Mouse (Mus musculus) cerebellum, adult 11 months (tissue): ENCODE data around the gene Rufy3.
"Not testable (repeated sequence)": the region's sequence is repeated elsewhere in the genome, so short reads cannot be mapped to it uniquely, and the experiment has no call there.

ENCODE experiments used
- DNase-seq: peaks from one replicate; pipeline ENCODE4 v3.0.0; 2022

The Rufy3 gene

DNA sequence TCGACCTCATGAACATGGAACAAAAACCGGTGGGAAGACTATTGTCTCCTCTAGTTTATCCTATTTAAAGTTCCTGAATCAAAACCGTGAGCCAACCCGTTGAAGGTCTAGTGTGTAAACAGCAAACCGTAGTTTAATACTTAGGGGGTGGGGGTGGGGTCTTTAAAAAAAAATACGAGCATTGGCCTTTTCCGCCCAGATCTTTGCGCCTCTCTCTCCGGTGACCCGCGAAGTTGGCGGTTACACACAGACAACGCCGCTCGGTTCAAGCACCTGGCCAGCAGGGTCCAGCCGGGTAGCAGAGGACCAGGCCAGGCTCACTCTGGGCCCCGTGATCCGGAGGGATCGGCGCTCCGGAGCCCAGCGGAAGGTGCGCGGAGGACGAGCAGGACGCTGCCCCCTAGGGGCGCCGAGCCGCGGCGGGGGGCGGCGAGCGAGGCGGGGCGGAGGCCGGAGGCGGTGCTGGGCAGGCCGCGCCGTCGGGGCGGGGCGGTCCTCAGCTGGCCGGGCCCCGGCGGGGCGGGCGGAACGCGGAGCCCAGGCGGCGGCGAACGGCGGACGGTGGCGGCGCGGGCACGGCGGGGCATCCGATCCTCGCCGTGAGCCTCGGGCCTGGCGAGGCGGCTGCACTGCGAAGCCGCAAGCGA is at the start of gene Rufy3:
Gene Rufy3 (plus strand): TSS at position 540 of the 647 bp plus-strand sequence.
- DNase-seq, result peak; percentile 58

GRCm38 (mm10) chr5:88519232-88519631 is 45.6 kb upstream of the Rufy3 start:
- DNase-seq, result peak; percentile 7

DNA sequence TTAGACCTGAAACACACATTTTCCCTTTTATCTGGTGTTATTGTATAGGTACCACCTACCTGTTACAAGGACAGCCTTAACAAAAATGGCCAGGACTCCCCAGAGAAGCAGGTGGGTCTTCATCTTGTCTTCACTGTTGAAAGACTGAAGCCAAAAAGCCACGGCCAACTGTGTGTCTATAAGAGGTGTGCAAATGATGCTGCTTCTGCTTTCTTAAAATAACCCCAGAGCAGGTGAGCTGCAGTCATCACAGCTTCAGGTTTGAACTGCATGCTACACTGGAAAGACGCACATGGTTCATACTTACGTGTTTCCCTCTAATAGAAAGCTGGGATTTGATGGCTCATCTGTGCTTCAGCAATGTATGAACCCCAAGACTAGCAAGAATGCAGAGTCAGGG is 37.2 kb upstream of the Rufy3 start, which contains the start of gene Jchain:
Gene Jchain (minus strand): TSS at position 235 of the 400 bp plus-strand sequence.
- DNase-seq, result no peak

DNA sequence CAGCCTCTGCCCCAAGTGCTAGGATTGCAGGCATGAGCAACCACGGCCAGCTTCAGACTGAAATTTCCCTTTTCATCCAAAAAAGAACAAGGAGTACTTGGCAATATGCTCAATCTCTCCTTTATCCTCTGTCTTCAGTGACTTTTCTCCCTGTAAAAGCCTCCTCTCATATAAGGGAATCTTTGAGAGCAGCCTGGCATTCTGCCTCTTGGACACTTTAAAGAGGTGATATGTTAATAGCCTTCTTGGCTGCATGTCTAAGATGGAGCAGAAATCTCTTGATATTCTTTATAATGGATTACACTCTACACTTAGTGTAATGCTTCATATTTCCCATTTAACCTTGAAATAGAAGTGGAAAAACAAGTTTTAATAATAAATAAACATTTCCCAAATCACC is 33.9 kb upstream of the Rufy3 start:
- no peak for DNase-seq

- DNase-seq, result no peak
Measured at GRCm38 (mm10) chr5:88534697-88535096, 30.1 kb upstream of the Rufy3 start.

DNA sequence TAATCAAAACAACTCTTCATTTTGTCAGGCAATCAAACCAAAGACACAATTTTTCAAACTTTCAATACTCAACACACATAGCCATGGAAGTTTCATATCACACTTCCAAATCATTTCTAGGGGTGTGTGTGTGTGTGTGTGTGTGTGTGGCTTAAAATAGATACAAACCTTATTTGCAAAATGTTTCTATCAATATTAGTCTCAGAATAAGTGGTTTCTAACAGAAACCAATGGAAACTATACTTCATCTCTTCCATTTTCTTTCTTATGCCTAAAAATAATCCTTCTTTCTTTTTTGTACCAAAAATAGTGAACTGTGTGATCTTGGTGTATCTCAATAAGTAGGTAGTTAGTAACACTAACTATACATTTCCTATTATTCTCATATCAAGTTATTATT is 24.0 kb upstream of the Rufy3 start:
- no peak for DNase-seq

- no peak for DNase-seq
Measured at GRCm38 (mm10) chr5:88542651-88543282, 22.1 kb upstream of the Rufy3 start.

- DNase-seq, result not testable (repeated sequence)
Measured at GRCm38 (mm10) chr5:88544411-88544810, 20.4 kb upstream of the Rufy3 start.

GRCm38 (mm10) chr5:88545536-88545935 is 19.3 kb upstream of the Rufy3 start:
- no peak for DNase-seq

DNA sequence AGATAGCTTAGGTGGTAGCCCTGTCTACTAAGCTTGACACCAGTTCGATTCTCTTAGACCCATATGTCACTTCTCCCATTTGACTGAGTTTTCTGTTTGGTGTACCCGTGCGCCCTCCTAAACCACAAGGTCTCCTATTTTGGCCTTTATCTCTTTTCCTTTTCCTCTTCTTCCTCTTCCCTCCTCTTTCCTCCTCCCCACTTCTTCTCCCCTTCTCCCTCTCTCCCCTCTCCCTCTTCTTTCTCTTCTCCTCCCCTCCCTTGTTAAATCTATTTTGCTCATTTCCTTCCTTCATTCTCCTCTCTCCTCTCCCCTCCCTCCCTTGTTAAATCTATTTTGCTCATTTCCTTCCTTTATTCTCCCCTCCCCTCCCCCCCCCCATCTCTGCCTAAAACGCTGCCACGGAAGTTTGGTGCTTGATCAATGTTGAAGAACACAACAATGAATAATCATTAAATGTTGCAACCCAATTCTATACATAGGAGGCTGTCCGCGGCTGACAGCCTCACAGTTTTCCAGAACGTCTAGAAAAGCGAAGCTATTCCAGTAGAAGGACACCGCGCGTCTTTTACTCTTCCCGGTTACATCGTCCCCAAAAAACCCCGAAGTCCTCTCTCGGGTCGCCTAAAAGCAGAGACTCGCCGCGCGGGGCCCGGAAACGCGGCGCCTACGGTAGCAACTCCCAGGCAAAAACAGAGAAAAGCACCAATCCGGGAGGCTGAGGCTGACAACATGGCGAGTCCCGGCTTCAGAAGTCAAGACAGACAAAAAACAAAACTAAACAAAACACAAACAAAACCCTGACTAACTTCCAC is 11.4 kb upstream of the Rufy3 start:
- DNase-seq, result no peak

DNA sequence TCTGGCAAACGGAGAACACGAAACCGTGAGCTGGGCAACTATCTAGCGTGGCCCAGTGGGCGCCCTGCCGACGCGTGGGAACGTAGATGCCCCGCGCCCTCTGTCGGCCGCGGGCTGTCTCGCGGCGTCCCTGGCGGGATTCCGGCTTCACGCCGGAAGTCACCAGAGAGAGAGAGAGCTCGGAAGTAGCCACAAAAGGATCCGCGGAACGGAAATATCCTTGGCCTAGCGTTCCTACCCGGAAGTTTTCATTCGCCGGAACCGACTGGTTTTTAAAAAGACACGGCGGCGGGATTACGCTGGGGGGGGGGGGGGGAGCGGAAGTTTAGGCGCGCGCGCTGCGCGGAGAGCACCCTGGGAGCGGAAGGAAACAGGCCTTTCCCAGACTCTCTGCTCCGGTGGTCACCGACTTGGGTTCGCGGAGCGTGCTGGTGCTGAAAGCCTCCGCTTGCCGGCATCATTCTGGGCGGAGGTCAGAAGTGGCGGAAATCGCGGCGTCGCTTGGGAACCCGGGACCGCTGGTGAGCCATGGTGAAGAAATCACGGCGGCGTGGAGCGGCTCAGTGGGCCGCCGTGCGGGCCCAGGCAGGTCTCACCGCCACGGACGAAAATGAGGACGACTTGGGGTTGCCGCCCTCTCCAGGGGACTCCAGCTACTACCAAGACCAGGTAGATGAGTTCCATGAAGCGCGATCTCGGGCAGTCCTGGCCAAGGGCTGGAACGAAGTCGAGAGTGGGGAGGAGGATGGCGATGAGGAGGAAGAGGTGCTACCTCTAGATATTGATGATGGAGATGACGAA is 10.6 kb upstream of the Rufy3 start, which contains the start of gene Utp3:
Gene Utp3 (plus strand): TSS at position 377 of the 801 bp plus-strand sequence.
- DNase-seq, result peak; percentile 95

GRCm38 (mm10) chr5:88558991-88559390 is 5.8 kb upstream of the Rufy3 start:
- no peak for DNase-seq

GRCm38 (mm10) chr5:88561080-88561814 is 3.6 kb upstream of the Rufy3 start:
- no peak for DNase-seq

- DNase-seq, result no peak
Measured at GRCm38 (mm10) chr5:88562863-88563780, 1.7 kb upstream of the Rufy3 start.

DNA sequence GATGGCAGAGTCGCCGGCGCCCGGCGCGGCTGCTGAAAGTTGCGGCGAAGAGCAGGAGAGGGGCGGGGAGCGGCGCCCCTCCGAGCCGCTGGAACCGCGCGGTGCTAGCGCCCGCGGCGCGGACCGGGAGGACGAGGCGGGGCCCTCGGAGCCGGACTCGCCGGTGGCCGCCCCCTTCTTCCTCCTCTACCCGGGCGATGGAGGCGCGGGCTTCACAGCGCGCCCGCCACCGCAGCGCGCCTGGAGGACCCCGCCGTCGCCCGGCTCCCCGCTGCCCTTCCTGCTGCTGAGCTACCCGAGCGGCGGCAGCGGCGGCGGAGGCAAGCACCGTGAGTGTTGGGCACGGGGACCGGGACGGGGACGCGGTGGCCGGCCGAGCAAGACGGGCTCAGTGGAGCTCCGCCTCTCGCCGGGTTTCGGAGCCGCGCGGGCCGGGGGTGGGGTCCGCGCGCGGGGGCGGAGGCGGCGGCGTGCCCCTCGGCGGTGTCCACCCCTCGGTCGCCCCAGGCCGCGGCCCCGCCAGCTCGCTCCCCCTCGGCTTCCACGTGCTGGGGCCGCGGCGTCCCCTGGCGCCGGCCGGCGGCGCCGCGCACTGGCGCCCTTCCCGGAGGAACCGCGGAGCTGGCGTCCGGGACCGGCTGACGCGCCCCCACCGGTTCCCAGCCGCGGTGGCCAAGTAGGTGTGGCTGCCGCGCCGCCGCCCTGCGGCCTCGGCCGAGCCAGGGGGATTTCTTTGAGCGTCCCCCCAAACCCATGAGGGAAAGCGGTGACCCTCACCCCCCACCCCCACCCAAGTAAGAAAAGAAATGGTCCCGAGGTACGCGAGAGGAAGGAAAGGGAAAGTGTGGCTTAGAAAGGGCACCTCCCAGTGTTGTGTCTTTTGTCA is 551 bp downstream of the Rufy3 start:
- peak; percentile 63 for DNase-seq

DNA sequence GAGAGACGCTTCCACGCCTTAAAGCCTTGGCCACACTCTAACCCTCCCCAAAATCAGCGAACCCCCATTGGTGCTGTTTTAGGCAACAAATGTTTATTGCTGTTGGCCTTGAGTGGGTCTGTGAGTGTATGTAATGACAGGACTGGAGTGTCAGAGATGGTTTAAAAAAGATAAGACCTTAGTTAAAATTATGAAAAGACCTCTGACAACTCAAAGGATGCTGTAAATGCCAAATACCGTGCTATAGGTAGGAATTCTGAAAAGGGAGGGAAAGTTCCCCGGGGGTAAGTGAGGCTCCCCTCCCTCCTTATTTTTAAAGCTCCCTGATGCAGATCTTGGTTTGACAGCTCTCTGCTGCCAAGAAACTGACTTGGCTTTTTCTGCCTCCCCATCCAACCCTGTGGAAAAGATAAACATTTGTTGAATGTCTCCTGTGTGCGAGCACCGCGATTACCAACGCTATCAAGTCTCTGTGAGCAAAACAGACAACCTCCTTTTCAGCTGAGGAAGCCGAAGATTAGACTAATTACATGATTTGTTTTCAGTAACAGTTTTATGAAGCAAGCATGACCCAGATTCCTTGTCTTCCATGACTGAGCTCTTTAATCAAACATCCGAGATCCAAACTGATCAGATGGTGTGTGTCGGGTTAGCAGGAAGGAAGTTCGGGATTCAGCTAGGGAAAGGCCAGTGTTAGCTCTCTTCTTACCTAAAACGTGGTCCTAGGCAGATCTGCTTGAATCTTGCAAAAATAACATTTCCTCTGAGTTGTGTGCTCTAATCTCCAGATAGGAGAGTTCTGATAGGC is 1.4 kb downstream of the Rufy3 start:
- DNase-seq, result no peak

DNA sequence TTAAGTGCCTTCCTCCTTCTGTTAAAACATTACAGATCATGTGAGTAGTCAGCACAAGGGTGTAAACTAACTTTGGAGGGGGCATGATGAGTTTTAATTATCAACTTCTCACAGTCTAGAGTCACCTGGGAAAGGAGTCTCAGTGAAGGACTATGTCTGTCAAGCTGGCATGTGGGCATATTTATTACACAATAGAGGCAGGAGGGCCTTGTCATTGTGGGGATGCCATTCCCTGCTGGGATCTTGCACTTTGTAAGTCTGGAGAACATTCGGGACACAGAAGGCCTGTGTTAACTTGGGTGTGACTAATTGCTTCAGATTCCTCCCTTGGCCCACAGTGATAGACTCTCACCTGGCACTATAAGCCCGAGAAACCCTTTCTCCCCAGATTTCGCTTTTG is 4.7 kb downstream of the Rufy3 start:
- DNase-seq, result no peak

- no peak for DNase-seq
Measured at GRCm38 (mm10) chr5:88574829-88575228, 10.0 kb downstream of the Rufy3 start.
